Mouse (Mus musculus) skeletal muscle tissue, postnatal 0 days (tissue): ENCODE results near the gene Tekt1. TPM values are rescaled to one million over a fixed set of nuclear protein-coding genes. Genes with fewer than 3 reads are reported as not detected.

Source experiments
- microRNA-seq, 2 experiments: library from miRNA; unstranded; fragments of <30 nt; microRNA quantifications; one replicate each; pipeline ENCODE4; 2016
- polyA plus RNA-seq: library from polyadenylated mRNA; unstranded; fragments of >200 nt; fragmentation: Nextera tagmentation; extraction: Ambion mirVana; gene quantifications from 2 replicates; pipeline ENCODE4 v1.2.1, GENCODE M21; 2015

Tekt1 gene
- 1.0 and 1.2 TPM in 2 replicates for polyA plus RNA-seq

GRCm38 (mm10) chr11:72362347-72362741 is at the start of gene Tekt1:
Gene Tekt1, minus strand, starts transcription at chr11:72362442.

GRCm38 (mm10) chr11:72411093-72411921 is 49.1 kb upstream of the Tekt1 start, which contains the start of gene Smtnl2:
Gene Smtnl2, minus strand, starts transcription at chr11:72411713.

GRCm38 (mm10) chr11:72314151-72314895 is 47.9 kb downstream of the Tekt1 start, which contains the start of gene Fbxo39:
Gene Fbxo39, plus strand, starts transcription at chr11:72314444.

GRCm38 (mm10) chr11:72301334-72301733 is 60.9 kb downstream of the Tekt1 start, which contains the start of gene Xaf1:
Gene Xaf1, plus strand, starts transcription at chr11:72301629.

Small RNAs within 50 kb of the gene (microRNA-seq; reads per million reads assigned to microRNA genes)
- 0 reads per million in 2 experiments for gene Mir6338

Other genes with a start within 250 kb of the Tekt1 start
- gene Pitpnm3, start 226.7 kb downstream of the Tekt1 start, polyA plus RNA-seq = 0.13 and 0.36 TPM in 2 replicates
- gene Gm43951, start 155.6 kb downstream of the Tekt1 start, polyA plus RNA-seq = 0.04 and 0.12 TPM in 2 replicates
- 2.9 and 3.6 TPM in 2 replicates for gene 4933427D14Rik, start 155.0 kb downstream of the Tekt1 start, polyA plus RNA-seq
- gene Txndc17, start 154.9 kb downstream of the Tekt1 start, polyA plus RNA-seq = 118 and 128 TPM in 2 replicates
- gene Med31, start 146.8 kb downstream of the Tekt1 start, polyA plus RNA-seq = 26.2 and 27.0 TPM in 2 replicates
- 0.37 TPM in 1 of 2 replicates, not detected in the other for gene Slc13a5, start 95.2 kb downstream of the Tekt1 start, polyA plus RNA-seq
- 18.4 and 19.3 TPM in 2 replicates for gene Xaf1, start 60.8 kb downstream of the Tekt1 start, polyA plus RNA-seq
- not detected in 2 replicates for gene Fbxo39, start 48.0 kb downstream of the Tekt1 start, polyA plus RNA-seq
- 208 and 220 TPM in 2 replicates for gene Smtnl2, start 49.3 kb upstream of the Tekt1 start, polyA plus RNA-seq
- 0.08 and 0.69 TPM in 2 replicates for gene Ggt6, start 73.1 kb upstream of the Tekt1 start, polyA plus RNA-seq
- gene Mybbp1a, start 78.9 kb upstream of the Tekt1 start, polyA plus RNA-seq = 60.2 and 61.9 TPM in 2 replicates
- gene Spns2, start 127.5 kb upstream of the Tekt1 start, polyA plus RNA-seq = 2.9 and 3.3 TPM in 2 replicates
- gene Spns3, start 188.1 kb upstream of the Tekt1 start, polyA plus RNA-seq = 0.11 TPM in 1 of 2 replicates, not detected in the other
- gene Ube2g1, start 244.8 kb upstream of the Tekt1 start, polyA plus RNA-seq = 44.5 and 45.3 TPM in 2 replicates